Comparison of ENCODE assay signal across 10 mouse cellular contexts in the genomic region with DNA sequence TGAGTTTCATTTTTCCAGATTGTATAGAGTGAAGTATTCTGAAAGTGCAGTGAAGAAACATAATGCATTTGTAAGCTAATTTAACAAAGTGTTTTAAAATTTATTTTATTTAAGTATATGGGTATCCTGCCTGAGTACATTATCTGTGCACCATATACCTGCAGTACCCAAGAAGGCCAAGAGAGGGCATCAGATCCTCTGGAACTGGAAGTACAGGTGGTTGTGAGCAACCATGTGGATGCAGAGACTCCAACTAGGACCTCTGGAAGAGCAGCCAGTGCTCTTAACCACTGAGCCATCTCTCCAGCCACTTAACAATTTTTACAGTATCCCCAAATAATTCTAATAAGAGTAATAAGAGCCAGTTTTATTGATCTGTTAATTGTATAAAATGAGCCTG.
DNase-seq lines count a peak whose midpoint lies in the region; ATAC-seq and TF ChIP-seq lines count a peak whose summit lies in the region.
"Had no signal": no experiment of that assay in that cellular context is flagged by ENCODE, and none has a peak within 500 bp of the region (broad histone marks: within the 10 kb centered on the region; RNA-seq: fewer than 3 reads in every experiment).

No protein-coding gene starts in this region.

- H3K27ac ChIP-seq in heart, adult 2 months = no peak overlapping the region
- no peak overlapping the region for H3K27ac ChIP-seq in heart, embryonic 12.5 days (ENCODE audit: poor library complexity, severe bottlenecking)
- no peak overlapping the region for H3K27ac ChIP-seq in CH12.LX (ENCODE audit: insufficient read depth, low read depth)
- H3K27ac ChIP-seq: hindbrain, embryonic 15.5 days; neural tube, embryonic 12.5 days had no signal

- dilution Hi-C loops in CH12.LX (cut with MboI; ENCODE audit: extremely low pct_ligation_motif_present, extremely low pct_unique_long_range_greater_than_20kb, low sequenced_read_pairs) = no loop called here

- peak; percentile 79 for TF ChIP-seq RAD21 in CH12.LX (IDR thresholded peaks at IDR 0.05; ENCODE audit: low read depth, low read length)

- H3K27me3 ChIP-seq in heart, adult 2 months (ENCODE audit: control insufficient read depth, insufficient read depth, low read length) = no peaks in the 10 kb centered on the region
- H3K27me3 ChIP-seq in heart, embryonic 12.5 days (replicated peaks) = no peaks in the 10 kb centered on the region
- no peaks in the 10 kb centered on the region for H3K27me3 ChIP-seq in CH12.LX (replicated peaks)
- H3K27me3 ChIP-seq: hindbrain, embryonic 15.5 days; neural tube, embryonic 12.5 days had no signal

- intact Hi-C loops in heart, adult 2 months (cut with DNase I) = loop anchor here (5.0 kb wide), 1 partner anchor 223 kb away; a partner anchor contains a TSS

- no peaks in the 10 kb centered on the region for H3K9me3 ChIP-seq in heart, embryonic 12.5 days (replicated peaks)
- H3K9me3 ChIP-seq in CH12.LX (replicated peaks; ENCODE audit: low read length) = no peaks in the 10 kb centered on the region
- H3K9me3 ChIP-seq: hindbrain, embryonic 15.5 days; neural tube, embryonic 12.5 days had no signal

- no peaks in the 10 kb centered on the region for H3K79me2 ChIP-seq in heart, adult 2 months (replicated peaks; ENCODE audit: control insufficient read depth, insufficient read depth, low read length)
- no peaks in the 10 kb centered on the region for H3K79me2 ChIP-seq in CH12.LX (replicated peaks; ENCODE audit: control insufficient read depth, extremely low read depth, insufficient read depth, poor library complexity, severe bottlenecking)

- TF ChIP-seq EP300 in heart, adult 2 months (IDR thresholded peaks at IDR 0.05; ENCODE audit: insufficient read depth, low read depth, low read length) = no peak
- TF ChIP-seq EP300 in CH12.LX (IDR thresholded peaks at IDR 0.05; ENCODE audit: low read length) = no peak

- ATAC-seq in heart, embryonic 12.5 days (ENCODE audit: insufficient number of reproducible peaks, low FRiP score) = no peak
- peak; percentile 89 for ATAC-seq in megakaryocyte-erythroid progenitor cell, adult 5-6 weeks (replicated peaks; ENCODE audit: low FRiP score, low TSS enrichment, poor library complexity, severe bottlenecking)

- no peaks in the 10 kb centered on the region; the same call in 1 of the 2 replicates for H3K36me3 ChIP-seq in heart, adult 2 months (ENCODE audit: control insufficient read depth, insufficient read depth, low read length)
- H3K36me3 ChIP-seq in heart, embryonic 12.5 days = peaks cover 32% of the 10 kb centered on the region
- H3K36me3 ChIP-seq in CH12.LX (replicated peaks in 1 of 2; ENCODE audit: control insufficient read depth in 1 of 2, insufficient read depth in 1 of 2, low read length in 1 of 2) = peaks cover 53 to 93% of the 10 kb centered on the region in 2 experiments

- no peak overlapping the region for H3K4me2 ChIP-seq in heart, embryonic 12.5 days
- no peak overlapping the region for H3K4me2 ChIP-seq in CH12.LX (ENCODE audit: insufficient read depth, low read depth, poor library complexity, severe bottlenecking)
- H3K4me2 ChIP-seq: hindbrain, embryonic 15.5 days; neural tube, embryonic 12.5 days had no signal

- no peak overlapping the region for H3K9ac ChIP-seq in heart, adult 2 months (ENCODE audit: low read depth, low read length)
- H3K9ac ChIP-seq in heart, embryonic 12.5 days = no peak overlapping the region
- no peak overlapping the region for H3K9ac ChIP-seq in CH12.LX (ENCODE audit: insufficient read depth, low read depth)
- H3K9ac ChIP-seq: hindbrain, embryonic 15.5 days; neural tube, embryonic 12.5 days had no signal

- H3K4me3 ChIP-seq in heart, adult 2 months = no peak overlapping the region
- H3K4me3 ChIP-seq in heart, embryonic 12.5 days = no peak overlapping the region
- no peak overlapping the region for H3K4me3 ChIP-seq in CH12.LX (replicated peaks in 1 of 3; ENCODE audit: low read depth in 2 of 3, low read length in 2 of 3, poor library complexity in 1 of 3)
- H3K4me3 ChIP-seq: hindbrain, embryonic 15.5 days; neural tube, embryonic 12.5 days had no signal

- in situ Hi-C loops in CH12.LX (cut with MboI; ENCODE audit: low pct_ligation_motif_present, low pct_unique_long_range_greater_than_20kb, low sequenced_read_pairs) = loop anchor here (25.0 kb wide), 1 partner anchor 1008 kb away; no protein-coding TSS in a partner anchor

- no peaks in the 10 kb centered on the region for H3K4me1 ChIP-seq in heart, adult 2 months (ENCODE audit: control insufficient read depth, insufficient read depth, low read length)
- H3K4me1 ChIP-seq in heart, embryonic 12.5 days (replicated peaks) = peaks cover 5% of the 10 kb centered on the region; the same call in 1 of the 2 replicates
- peaks cover 0 to 3% of the 10 kb centered on the region in 2 experiments; a peak in 1 of 4 replicates for H3K4me1 ChIP-seq in CH12.LX (ENCODE audit: control insufficient read depth in 1 of 2, insufficient read depth in 2 of 2)

- no peak for DNase-seq in heart, adult 2 months
- DNase-seq in CH12.LX (ENCODE audit: extremely low read depth) = peak; percentile 65
- DNase-seq in c-Kit-positive CD71-positive TER-119-positive erythroid progenitor cells, embryonic 14.5 days (ENCODE audit: low spot score) = peak; percentile 51
- DNase-seq in neural tube, embryonic 10.5 days (ENCODE audit: extremely low spot score, low spot score) = no peak
- DNase-seq in right cerebral cortex, postnatal 10 days (ENCODE audit: low spot score in 2 of 2) = no peak
- DNase-seq in embryo, embryonic 11 days = no peak

- no peak for TF ChIP-seq POLR2A in heart, adult 2 months (IDR thresholded peaks at IDR 0.05; ENCODE audit: insufficient read depth, low read depth, low read length)
- no peak for TF ChIP-seq POLR2A in CH12.LX (IDR thresholded peaks at IDR 0.05; ENCODE audit: low read depth, low read length)

- TF ChIP-seq CTCF in heart, adult 2 months (IDR thresholded peaks at IDR 0.05) = peak; percentile 68
- TF ChIP-seq CTCF in CH12.LX (conservative IDR thresholded peaks at IDR 0.05 in 1 of 2, IDR thresholded peaks at IDR 0.05 in 1 of 2; ENCODE audit: low read depth in 2 of 2, low read length in 2 of 2) = peak; percentile 76 to 90

TF ChIP-seq in CH12.LX, 34 proteins besides CTCF, POLR2A, EP300 and RAD21:
- TF ChIP-seq GABPA (IDR thresholded peaks at IDR 0.05; ENCODE audit: insufficient replicate concordance, low read depth, low read length) (no peak), MYC (IDR thresholded peaks at IDR 0.05; ENCODE audit: low read depth, low read length) (peak; percentile 73), SMC3 (IDR thresholded peaks at IDR 0.05; ENCODE audit: low read depth, low read length) (peak; percentile 81)
TF ChIP-seq in CH12.LX: peak in this region for 2.

Comparison
In these comparisons a context has a peak if more than half of its experiments do, and no peak if none do; other contexts are left out.
1. DNase-seq: peak in CH12.LX (single experiment) and c-Kit-positive CD71-positive TER-119-positive erythroid progenitor cells, embryonic 14.5 days (single experiment); none in heart, adult 2 months (0 of 2), neural tube, embryonic 10.5 days (single experiment), right cerebral cortex, postnatal 10 days (0 of 2) and embryo, embryonic 11 days (single experiment).